Mouse (Mus musculus): ENCODE data around the gene Neo1. TPM values are rescaled to one million over a fixed set of nuclear protein-coding genes. Genes with fewer than 3 reads are reported as not detected.

Neo1 gene
- total RNA-seq, 1 experiment from 2014 or later: 0.19 TPM

DNA sequence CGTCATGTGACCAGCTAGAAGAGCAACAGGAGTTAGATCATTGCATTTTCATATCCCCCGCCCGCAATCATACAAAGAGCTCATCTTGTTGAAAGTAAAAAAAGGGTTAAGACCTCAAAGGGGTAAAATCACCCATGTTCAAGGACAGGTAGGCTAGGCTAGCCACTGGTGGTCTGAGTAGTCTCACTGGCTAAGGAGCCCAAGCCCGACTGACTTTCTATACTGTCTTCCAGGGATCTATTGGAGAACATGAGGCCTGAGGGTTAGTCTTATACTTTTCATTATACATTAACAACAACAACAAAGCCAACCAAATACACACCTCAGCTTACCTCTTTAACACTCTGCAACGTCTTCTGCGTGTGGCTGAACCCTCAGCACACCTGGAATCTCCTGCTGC, 160.8 kb downstream of the Neo1 start:
- no peak for ATAC-seq (replicated peaks; ENCODE audit: insufficient number of reproducible peaks, low FRiP score, low TSS enrichment, poor library complexity, severe bottlenecking)

- no peak for ATAC-seq (replicated peaks; ENCODE audit: insufficient number of reproducible peaks, low FRiP score, low TSS enrichment, poor library complexity, severe bottlenecking)
Measured at GRCm38 (mm10) chr9:58874354-58874753, 161.9 kb downstream of the Neo1 start.

GRCm38 (mm10) chr9:58873541-58874324, 162.5 kb downstream of the Neo1 start:
- peak; percentile 47; the same call in 1 of the 2 replicates for ATAC-seq (replicated peaks; ENCODE audit: insufficient number of reproducible peaks, low FRiP score, low TSS enrichment, poor library complexity, severe bottlenecking)

GRCm38 (mm10) chr9:58871141-58871540, 165.1 kb downstream of the Neo1 start:
- no peak for ATAC-seq (replicated peaks; ENCODE audit: insufficient number of reproducible peaks, low FRiP score, low TSS enrichment, poor library complexity, severe bottlenecking)

DNA sequence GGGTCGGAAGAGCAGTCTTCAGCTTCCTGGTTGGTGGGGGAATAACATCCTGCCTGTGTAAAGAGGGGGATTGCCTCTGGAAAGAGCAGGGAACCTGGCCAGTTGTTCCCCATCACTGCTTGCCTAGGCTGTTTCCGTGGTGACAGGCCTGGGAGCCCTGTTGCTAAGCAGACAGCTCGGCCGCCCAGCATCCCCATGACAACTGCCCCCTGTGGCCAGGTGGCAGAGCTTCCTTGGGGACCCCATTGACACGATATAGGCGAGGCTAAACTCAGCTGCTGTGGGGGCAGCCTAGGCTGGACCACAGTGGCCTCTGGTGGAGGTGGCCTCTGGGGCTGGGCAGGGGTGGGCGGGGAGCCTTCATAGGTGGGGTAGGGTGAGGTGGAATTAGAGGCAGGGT, 172.4 kb downstream of the Neo1 start:
- ATAC-seq (replicated peaks; ENCODE audit: insufficient number of reproducible peaks, low FRiP score, low TSS enrichment, poor library complexity, severe bottlenecking): no peak

GRCm38 (mm10) chr9:58859080-58859635, 177.1 kb downstream of the Neo1 start:
- no peak for ATAC-seq (replicated peaks; ENCODE audit: insufficient number of reproducible peaks, low FRiP score, low TSS enrichment, poor library complexity, severe bottlenecking)

- ATAC-seq (replicated peaks; ENCODE audit: insufficient number of reproducible peaks, low FRiP score, low TSS enrichment, poor library complexity, severe bottlenecking): no peak
Measured at GRCm38 (mm10) chr9:58854931-58855330, 181.3 kb downstream of the Neo1 start.

- ATAC-seq (replicated peaks; ENCODE audit: insufficient number of reproducible peaks, low FRiP score, low TSS enrichment, poor library complexity, severe bottlenecking): no peak
Measured at GRCm38 (mm10) chr9:58849576-58850315, 186.5 kb downstream of the Neo1 start.

GRCm38 (mm10) chr9:58847676-58848075, 188.6 kb downstream of the Neo1 start:
- no peak for ATAC-seq (replicated peaks; ENCODE audit: insufficient number of reproducible peaks, low FRiP score, low TSS enrichment, poor library complexity, severe bottlenecking)

DNA sequence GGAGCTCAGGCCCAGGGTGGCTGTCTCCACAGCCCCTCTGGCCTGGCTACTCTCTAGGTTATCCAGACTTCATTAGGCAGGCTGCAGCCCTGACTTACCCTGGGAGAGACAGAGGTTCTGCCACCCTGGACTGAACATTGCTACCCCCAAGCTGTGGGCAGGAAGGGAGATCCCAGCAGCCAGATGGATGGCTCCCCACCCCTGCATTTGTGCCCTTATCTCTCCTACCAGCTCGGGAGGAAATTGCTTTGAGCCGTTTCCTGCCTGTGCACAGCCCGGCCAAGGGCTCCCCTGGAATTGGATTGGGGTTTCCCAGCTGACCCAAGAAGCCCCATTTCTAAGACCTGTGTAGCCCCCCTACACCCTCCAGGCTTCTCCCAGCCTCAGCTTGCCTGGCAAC, 189.2 kb downstream of the Neo1 start:
- ATAC-seq (replicated peaks; ENCODE audit: insufficient number of reproducible peaks, low FRiP score, low TSS enrichment, poor library complexity, severe bottlenecking): no peak

DNA sequence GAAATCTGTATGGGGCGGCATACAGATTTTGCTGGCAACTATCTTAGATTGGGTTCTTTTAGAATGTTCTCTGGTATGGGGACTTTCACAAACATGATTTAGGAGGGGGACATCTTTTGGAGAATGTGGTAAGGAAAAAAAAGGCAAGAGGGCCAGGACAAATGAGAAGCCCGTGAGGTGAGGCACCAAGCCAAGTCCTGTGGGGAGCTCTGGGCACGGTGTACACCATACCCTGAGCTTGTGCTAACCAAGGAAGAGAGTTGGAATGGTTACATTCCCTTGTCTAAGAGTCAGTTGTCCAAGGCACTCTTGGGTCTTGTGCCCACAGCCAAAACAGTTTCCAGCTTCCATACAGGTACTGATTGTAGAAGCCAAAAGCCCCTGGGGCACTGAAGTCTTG, 191.6 kb downstream of the Neo1 start:
- no peak for ATAC-seq (replicated peaks; ENCODE audit: insufficient number of reproducible peaks, low FRiP score, low TSS enrichment, poor library complexity, severe bottlenecking)

DNA sequence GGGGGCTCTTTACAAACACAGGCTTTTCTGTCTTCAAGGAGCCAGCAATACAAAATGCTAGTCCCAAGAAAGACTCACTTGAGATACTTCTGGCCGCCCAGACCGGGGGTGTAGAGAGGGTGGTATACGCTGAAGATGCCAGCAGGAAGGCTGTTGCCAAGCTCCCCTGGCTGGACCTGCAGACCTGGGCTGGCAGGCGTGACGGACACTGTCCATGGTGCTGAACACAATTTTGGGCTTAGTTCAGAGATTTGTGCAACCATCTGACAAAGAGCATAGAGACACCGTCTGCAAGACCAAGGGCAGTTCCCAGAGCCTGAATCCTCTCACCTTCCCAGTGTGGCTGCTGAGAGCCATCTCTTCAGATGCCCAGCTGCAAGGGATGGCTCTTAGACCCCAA, 194.6 kb downstream of the Neo1 start:
- no peak for ATAC-seq (replicated peaks; ENCODE audit: insufficient number of reproducible peaks, low FRiP score, low TSS enrichment, poor library complexity, severe bottlenecking)

DNA sequence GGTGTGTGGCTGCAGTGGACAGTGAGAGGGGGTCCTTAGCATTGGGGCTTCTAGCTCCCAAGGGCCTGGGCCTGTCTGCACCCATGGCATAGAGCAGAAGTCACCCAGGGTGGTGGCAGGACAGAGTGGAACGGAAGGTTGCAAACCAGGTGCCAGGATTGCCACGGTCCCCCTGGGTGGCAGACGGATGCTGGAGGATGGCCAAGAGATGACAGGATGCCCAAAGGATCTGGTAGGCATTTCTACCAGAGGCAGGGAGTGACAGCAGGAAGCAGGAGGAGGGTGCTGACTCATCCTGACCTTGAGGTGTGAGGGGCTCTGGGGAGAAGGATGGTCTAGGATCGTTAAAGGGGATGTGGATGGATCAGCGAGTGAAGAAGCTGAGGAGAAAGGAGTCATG, 197.7 kb downstream of the Neo1 start:
- ATAC-seq (replicated peaks; ENCODE audit: insufficient number of reproducible peaks, low FRiP score, low TSS enrichment, poor library complexity, severe bottlenecking): no peak

DNA sequence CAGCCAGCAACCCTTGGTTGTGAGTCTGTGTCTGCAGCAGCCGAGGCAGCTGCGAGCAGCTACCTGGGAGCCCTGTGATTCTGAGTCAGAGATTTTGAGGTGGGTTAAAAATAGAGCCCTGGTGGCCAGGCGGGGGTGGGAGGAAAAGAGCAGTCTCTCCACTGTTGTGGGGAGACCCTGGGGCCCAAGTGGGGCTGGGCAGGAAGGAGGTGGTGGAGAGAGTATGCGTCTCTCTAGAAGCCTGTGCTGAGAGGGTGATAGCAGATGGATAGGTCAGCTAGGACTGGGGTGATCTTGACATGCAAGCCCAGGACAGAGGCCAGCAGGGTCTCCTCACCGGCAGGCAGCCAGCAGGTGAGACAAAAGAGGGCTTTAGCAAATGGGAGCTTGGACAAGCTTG, 199.1 kb downstream of the Neo1 start:
- no peak for ATAC-seq (replicated peaks; ENCODE audit: insufficient number of reproducible peaks, low FRiP score, low TSS enrichment, poor library complexity, severe bottlenecking)

DNA sequence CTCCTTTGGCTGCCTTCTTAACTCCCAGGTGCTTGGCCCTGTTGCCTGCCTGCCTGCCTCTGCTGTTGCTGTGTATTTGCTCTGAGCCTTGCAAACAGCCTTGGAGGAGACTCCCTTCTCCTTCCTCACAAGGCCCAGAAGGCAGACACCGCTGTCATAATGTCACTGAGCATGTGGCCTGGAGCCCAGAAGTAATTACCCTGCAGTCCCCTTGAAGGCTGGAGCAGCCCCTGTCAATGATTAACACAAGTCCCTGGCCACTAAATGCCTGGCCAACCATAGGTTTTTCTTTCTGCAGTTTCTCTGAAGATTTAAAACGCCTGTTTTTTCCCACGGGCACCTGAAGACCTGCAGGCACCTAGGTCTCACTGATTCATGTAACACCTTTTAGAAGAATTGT, 203.3 kb downstream of the Neo1 start:
- ATAC-seq (replicated peaks; ENCODE audit: insufficient number of reproducible peaks, low FRiP score, low TSS enrichment, poor library complexity, severe bottlenecking): no peak

- ATAC-seq (replicated peaks; ENCODE audit: insufficient number of reproducible peaks, low FRiP score, low TSS enrichment, poor library complexity, severe bottlenecking): no peak
Measured at GRCm38 (mm10) chr9:58829627-58830026, 206.6 kb downstream of the Neo1 start.

All from monocyte, adult 5-6 weeks (primary cell).